Mouse (Mus musculus): ENCODE data around the gene Gm20518.

DNA sequence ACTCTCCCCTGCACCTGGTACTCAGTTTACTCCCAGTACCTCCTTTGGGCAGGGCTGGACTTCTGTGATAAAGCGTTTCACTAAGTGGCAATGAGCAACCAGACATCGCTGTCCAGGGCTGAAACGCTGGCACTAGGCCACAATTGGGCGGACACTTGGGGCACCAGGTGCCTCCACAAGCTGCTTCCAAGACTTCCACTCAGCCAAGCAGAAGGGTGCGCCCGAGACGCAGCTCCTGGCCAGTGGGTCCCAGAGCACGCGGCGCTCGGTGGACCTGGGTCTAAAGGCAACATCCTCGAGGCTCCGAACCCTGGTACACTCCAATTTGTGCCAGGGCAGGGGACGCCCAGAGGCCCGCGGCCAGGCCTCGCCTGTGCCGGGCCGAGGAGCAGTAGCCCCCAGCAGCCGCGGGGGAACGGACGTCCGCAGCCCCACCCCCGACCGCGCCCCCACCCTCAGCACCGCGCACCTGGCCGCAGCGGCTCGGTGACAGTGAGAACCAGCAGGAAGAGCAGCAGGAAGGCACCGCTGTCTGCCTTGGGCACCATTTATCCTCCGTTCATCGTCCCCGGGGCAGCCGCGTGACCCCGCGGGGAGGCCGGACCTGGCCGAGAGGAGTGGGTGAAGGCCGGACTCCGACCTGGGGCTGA, 429 bp downstream of the Gm20518 start:
- TF ChIP-seq CTCF (IDR thresholded peaks at IDR 0.05; ENCODE audit: borderline replicate concordance, extremely low read depth, insufficient read depth, insufficient read length) (no peak), POLR2A (IDR thresholded peaks at IDR 0.05; ENCODE audit: borderline replicate concordance, extremely low read depth, insufficient read depth, insufficient read length, poor library complexity, severe bottlenecking) (no peak)
